Mouse (Mus musculus): ENCODE measurements around the gene Dcaf5. TPM values are rescaled to one million over a fixed set of nuclear protein-coding genes. Genes with fewer than 3 reads are reported as not detected.
"Not testable (repeated sequence)": the region's sequence is repeated elsewhere in the genome, so short reads cannot be mapped to it uniquely, and the experiment has no call there.

Dcaf5 gene
- 10 to 100 TPM; 47.7 to 48.6 TPM for total RNA-seq (2021)
- long read RNA-seq, experiment 1, full-length matches to known transcripts, result 7 of 24 reads
- long read RNA-seq, experiment 1, partial matches to known transcripts, result 0 of 24 reads
- long read RNA-seq, experiment 1, other reads (novel, unspliced or antisense), result 17 of 24 reads
- long read RNA-seq, experiment 2, full-length matches to known transcripts, result 10 of 37 reads
- long read RNA-seq, experiment 2, partial matches to known transcripts, result 5 of 37 reads
- long read RNA-seq, experiment 2, other reads (novel, unspliced or antisense), result 22 of 37 reads

DNA sequence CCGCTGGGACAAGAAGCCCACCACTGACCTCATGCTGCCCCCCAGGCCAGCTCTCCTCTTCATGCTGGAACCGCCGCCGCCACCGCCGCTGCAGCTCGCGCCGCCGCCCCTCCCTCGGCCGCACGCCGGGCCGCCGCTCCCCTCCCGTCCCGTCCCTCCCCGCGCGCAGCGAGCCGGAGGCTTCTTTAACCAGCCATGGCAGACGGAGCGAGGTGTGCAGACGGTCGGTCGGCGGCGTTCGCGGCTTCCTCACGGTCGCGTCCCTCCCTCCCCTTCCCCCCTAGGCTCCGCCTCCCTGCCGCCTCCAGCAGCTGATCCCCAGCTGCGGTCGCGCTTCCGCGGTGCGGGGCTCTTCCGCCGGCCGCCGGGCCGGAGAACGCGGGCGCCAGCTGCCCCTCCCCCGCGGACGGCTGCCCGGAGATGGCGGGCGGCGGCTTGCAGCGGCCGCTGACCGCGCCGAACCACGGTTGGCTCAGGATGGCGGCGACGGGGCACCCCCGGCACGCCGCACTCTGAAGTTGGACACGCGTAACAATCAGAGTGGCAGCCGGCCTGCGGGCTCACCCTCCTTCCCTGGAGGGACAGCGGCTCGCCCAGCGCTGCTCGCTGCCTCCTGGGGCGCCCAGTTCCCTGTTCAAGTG is at the start of gene Dcaf5:
Gene Dcaf5 (minus strand): TSS at position 266 of the 641 bp plus-strand sequence.
- peak; percentile 55 to 59 for DNase-seq (ENCODE audit: low spot score in 2 of 2)

DNA sequence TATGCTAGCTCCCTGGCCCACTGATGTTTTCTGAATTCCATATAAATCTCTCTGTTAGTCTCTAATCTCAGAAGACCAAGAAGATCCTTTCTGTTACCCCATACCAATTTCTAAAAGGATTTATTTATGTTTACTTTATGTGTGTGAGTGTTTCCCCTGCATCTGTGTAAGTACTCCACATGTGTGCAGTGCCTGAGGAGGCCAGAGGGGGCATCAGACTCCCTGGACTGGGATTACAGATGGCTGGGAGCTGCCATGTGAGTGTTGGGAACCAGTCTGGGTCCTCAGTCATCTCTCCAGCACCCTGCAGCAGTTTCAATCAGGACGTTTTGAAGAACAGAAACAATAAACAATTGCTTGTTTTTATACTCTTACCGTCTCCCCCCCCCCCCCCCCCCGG is 47.0 kb upstream of the Dcaf5 start:
- DNase-seq (ENCODE audit: low spot score in 2 of 2), result no peak

DNA sequence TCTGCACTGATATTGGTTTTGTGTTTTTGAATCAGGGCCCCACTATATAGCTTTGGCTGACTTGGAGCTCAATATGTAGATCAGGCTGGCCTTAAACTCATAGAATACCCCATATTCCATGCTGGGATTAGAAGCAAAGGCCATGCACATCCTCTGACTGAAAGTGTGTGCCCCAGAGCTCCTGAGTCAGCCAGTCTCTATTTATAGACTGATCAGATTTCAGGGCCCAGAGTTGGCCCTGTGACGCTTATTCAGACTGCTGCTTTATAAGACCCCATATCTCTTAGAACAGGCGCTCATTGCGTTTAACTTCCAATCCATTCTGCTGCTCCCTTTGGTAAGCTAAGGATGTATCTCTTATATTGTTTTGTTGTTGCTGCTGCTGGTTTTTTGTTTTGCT is 43.6 kb upstream of the Dcaf5 start:
- no peak for DNase-seq (ENCODE audit: low spot score in 2 of 2)

DNA sequence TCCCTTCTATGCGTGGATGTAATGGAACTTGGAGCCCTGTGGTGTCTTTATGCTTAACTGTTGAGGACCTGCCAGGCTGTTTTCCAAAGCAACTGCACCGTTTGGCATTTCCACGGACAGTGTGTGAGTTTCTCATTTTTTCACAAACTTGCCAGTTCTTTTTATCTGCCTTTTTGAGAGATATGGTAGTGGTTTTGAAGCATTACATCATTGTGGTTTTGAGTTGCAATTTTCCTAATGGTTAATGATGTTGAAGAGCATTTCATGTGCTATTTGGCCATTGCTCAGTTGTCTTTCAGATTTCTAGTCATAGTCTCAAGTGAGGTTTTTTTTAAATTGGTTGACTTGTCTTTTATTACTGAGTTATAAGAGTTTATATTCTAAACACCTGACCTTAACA is 37.3 kb upstream of the Dcaf5 start:
- DNase-seq (ENCODE audit: low spot score in 2 of 2), result no peak

DNA sequence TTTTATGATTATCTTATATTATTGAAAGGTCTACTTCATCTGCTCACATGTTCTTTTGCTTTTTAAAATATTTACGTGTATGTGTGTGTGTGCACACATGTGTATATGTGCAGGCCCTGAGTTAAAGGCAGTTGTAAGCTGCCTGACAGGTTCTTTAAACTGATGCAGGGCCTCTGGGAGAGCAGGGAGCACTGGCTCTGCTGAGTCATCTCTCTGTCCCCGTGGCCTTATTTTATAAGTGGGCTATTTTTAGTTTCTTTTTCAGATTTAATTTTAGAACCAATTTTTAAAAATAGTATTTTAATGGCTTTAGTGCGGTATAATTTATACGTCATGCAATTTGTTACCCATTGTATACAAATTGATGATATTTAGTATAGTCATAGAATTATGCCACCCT is 35.5 kb upstream of the Dcaf5 start:
- no peak for DNase-seq (ENCODE audit: low spot score in 2 of 2)

DNA sequence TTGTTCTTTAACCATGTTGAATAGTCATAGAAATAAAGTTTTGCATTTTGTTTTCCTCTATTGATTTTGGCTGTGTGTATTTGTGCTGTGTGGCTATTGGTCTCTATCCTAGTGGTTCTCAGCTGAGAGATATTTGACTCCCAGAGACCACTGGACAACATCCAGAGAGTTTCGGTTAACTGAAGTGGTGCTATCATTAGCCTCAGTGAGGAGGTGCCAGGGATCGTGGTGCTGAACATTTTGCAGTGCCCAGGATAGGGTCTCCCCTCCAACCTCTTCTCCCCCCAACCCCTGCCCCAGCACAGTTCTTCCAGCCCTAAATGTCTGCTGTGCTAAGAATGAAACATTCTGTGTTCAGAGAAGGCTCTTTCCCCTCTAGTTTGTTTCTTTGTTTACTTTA is 33.8 kb upstream of the Dcaf5 start:
- no peak for DNase-seq (ENCODE audit: low spot score in 2 of 2)

DNA sequence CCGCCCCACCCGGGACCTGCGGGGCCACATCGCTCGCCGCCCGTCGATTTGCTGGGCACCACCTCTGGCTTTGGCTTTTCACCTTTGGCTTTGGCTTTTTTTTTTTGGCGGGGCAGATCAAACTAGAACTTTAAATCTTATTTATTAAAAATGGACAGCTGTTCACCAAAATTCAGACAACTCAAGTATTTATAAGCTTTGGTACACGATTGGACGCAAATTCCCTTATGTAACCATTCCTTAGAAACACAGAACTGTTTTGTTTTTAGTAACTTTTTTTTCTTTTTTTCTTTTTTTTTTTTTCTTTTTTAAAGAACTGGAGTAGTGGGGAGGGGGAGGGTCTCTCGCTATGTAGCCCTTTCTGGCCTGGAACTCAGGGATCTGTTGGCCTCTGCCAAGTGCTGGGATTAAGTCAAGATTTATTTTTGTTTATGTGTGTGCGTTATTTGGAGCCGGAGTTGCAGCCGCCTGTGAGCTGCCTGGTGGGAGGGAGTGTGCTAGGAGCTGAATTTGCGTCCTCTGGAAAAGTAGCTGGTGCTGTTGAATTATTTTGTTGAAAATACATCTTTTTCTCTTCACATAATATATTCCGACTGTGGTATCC is 27.4 kb upstream of the Dcaf5 start:
- DNase-seq (ENCODE audit: low spot score in 2 of 2), result no peak

DNA sequence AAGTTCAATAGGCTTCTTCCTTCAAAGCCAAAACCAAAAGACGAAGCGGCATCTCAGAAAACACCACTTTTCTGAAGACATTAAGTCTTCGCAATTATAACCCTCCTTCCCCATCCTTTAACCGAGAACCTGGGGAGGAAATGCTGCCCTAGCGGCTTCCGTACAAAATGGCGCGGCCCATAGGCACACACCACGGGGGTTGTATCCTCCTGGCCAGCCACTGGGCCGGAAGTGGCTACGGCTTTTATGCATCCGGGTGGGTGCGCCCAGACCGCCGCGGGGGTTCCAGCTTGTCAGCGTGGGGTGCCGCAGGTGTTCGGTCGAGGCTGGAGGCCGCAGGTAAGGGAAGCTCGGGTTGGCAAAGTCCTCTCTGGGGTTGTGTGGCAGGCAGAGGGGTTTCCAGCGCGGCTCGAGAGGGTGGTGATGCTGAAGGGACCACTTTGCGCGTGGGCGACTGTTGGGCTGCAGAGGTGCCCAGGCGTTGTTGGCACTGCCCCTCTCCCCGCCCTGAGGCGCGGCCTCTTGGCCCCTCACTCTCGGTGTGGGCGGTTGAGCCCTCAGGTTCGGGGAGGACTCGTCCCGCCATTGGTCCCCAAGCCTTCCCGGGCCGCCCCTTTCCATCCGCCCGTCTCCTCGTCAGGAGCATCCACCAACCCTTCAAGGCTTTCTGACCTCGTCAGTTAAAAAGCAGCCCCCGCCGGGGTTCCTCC is 26.7 kb upstream of the Dcaf5 start, which contains the start of gene Exd2:
Gene Exd2 (plus strand): TSS at position 154 of the 710 bp plus-strand sequence.
- peak; percentile 78 to 85 for DNase-seq (ENCODE audit: low spot score in 2 of 2)

DNA sequence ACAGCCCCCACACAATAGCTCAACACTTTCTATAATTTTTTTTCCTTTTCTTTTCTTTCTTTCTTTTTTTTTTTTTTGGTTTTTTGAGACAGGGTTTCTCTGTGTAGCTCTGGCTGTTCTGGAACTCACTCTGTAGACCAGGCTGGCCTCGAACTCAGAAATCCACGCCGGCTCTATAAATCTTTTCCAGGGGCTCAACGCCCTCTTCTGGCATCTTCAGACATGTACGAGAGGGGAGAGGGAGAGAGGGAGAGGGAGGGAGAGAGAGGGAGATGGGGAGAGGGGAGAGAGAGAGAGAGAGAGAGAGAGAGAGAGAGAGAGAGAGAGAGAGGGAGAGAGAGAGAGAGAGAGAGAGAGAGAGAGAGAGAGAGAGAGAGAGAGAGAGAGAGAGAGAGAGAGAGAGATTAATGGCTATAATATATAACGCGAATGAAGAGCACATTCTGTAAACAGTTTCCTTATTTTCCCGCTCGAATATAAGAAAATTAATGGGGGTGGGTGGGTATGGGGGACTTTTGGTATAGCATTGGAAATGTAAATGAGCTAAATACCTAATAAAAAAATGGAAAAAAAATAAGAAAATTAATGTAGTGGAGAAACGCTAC is 26.0 kb upstream of the Dcaf5 start:
- not testable (repeated sequence) for DNase-seq (ENCODE audit: low spot score in 2 of 2)

DNA sequence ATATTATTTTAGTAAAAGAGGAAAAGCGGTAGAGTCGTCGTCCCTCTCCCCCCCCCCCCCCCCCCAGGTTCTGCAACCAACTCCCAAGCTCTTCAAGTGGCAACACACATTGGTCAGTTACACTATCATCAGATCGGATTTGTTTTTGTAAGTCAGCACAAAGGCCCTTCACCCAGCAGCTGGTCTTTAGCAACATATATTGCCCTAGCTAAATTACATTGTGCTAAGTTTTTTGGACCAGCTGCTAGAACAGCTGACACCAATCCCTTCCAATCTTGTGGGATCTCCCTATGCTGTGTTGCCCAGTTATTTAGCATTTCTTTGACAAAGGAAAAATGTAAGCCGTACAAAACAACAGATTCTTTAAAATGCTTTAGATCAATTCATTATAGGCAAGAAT is 21.6 kb upstream of the Dcaf5 start:
- no peak for DNase-seq (ENCODE audit: low spot score in 2 of 2)

DNA sequence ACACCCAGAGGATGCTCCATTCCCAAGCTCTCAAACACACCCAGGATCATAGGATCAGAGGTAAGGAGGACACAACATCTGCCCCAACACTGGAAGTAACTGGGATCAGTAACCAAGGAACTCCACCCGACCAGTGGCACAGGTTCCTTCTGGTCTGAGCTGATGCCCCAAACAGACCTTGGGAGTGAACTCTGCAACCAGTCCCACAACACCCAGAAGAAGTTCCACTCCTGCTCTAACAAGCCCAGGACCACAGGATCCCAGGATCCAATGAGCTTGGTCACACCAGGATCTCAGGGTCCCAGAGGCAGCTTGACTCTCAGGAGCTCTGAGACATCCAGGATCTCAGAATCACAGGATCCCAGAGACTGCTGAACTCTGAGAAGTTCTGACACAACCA is 17.1 kb upstream of the Dcaf5 start:
- DNase-seq (ENCODE audit: low spot score in 2 of 2), result no peak

DNA sequence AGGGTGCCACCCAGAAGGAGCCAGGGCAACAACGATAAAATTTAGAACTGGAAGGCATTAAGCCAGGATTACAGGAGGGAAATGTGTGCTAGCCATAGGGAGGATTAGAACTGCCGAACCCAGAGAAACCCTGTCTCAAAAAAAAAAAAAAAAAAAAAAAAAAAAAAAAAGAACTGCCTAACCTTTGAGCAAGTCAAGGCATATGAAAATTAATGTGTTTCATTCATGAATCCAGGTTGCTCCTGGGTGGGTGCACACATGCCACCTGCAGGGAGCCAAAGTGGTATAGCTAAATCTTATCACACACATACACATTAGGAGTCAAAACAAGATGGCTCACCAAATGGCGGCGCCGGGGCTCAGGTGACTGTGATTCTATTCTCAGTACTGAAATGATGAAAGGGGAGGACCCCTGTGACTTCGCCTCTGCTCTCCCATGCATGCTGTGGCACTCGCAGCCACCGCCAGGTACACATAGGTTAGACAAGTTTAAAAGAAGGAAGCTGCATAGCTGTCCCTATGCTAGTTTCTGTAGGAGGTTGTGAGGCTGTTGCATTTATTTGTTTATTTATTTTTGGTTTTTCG is 8.2 kb upstream of the Dcaf5 start:
- no peak for DNase-seq (ENCODE audit: low spot score in 2 of 2)

DNA sequence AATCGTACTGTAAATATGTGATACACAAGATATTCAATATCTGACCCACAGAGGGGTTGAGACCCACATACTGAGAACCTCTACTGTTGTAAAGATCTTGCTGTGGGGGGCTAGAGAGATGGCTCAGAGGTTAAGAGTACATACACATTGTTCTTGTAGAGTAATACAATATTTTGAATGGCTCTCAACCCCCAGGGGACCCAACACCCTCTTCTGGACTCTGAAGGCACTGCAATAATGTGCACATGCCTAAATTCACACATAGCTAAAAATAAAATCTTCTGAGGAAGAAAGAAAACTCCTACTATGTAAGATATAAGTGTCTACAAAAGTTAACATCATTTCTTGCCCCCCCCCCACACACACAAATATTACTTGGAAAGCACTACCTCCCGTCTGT is 4.6 kb upstream of the Dcaf5 start:
- DNase-seq (ENCODE audit: low spot score in 2 of 2), result no peak

DNA sequence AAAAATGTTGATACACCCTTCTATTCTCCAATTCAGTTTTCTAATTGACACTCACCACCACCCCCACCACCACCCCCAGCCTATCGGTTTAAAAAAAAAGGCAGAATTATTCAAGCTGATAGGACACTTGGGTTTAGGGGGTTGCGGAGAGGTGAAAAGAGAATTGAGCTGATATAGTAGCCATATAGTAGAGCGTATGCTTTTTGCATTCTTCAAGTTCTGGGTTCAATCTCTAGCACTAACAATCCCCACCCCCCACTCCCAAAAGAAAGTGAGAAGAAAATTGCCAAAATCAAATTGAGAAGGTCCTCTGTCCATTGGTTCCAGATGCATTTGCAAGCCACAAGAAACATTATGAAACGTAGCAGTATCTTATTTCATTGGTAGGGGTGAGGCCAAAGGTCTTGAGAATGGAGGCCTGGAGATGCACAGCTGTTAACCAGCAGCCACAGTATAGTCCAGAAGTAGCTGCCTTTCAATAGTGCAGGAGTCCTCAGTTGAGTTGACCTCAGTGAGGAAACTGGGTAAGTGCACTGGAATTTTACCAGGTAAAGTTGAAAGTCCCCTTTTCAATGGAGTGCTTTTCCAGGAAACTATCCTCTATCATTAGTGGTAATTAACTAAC is 762 bp upstream of the Dcaf5 start:
- DNase-seq (ENCODE audit: low spot score in 2 of 2), result no peak

DNA sequence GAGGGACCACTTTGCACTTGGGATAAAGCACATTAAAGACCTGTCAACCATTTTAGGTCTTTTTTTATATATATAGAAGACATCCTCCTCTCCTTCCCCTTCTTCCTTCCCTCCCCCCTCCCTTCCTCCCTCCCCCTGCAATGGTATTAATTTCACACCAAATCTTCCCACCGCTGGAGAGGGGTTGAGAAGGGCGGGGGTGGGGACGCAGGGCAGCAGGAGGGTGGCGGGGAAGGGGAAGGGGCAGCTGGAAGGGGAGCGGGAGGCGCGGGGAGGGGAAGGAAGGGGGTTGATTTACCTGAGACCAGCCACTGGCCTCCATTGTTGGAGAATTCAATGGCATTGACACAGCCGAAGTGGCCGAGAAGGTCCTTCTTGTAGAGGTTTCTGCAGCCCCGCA is 514 bp downstream of the Dcaf5 start:
- no peak for DNase-seq (ENCODE audit: low spot score in 2 of 2)

DNA sequence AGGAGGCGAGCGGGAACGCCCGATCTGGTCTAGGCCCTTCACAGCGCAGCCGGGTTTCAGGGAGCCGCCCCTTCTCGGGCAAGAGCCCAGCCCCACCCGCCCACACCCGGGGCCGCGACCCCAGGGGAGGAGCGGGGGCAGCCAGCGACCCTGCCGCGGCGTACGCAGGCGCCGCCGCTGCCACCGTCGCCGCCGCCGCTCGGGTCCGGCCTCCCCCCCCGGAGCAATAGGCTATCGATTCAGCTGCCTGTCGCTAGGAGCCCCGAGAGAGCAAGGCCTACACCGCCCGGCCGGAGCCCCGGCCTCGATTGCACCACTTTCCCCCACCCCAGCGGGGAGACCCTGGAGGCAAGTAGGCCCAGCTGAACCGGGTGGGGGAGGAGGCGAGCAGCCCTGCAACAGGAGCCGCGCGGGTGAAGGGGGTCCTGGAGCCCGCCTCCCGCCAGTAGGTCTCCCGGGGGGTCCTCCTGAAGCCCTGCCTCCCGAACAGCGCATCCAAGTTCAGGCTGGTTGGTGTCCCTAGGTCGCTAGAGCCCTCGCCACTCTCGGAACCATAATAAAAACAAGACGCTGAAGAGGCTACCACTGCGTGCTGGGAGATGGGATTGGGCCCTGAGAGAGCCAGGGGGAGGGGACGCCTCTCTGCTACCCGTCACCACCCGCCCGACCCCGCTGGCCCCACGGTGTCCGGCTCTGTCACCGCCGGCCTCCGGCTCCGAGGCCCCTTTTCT is 1.3 kb downstream of the Dcaf5 start:
- DNase-seq (ENCODE audit: low spot score in 2 of 2), result peak; percentile 53 to 60

DNA sequence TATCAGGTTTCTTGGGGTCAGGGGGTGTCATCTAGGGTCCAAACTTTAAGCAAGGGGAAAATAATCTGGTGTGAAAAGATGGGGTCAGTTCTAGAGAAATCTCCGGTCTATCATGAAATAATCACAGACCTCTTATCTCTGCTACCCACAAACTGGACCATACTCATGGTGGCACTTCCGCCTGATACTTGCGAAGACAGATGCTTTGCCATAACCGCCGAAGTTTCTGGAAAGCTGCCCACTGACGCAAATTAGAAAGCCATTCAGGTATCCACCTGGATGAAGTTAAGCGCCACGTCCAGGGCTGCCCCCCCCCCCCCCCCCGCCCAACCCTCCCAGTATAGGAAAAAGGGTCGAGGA is 1.8 kb downstream of the Dcaf5 start:
- DNase-seq (ENCODE audit: low spot score in 2 of 2), result no peak

DNA sequence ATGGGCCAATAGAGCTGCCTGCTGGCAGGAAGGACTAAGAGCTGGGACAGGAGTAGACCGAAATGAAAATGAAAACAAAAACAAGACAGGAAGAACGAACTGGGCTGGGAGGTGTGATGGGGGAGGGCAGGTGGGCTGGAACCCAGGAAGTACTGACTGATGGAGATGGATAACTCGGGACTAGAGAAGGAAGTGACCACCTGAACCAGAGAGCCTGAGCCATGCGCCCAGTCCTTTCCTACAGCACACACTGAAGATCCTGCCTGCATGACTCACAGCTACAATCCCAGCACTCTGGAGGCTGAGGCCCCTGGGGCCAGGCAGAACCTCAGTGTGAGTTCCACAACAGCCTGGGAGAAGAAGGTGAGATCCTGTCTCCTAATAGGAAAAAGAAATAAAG is 3.1 kb downstream of the Dcaf5 start:
- DNase-seq (ENCODE audit: low spot score in 2 of 2), result no peak

DNA sequence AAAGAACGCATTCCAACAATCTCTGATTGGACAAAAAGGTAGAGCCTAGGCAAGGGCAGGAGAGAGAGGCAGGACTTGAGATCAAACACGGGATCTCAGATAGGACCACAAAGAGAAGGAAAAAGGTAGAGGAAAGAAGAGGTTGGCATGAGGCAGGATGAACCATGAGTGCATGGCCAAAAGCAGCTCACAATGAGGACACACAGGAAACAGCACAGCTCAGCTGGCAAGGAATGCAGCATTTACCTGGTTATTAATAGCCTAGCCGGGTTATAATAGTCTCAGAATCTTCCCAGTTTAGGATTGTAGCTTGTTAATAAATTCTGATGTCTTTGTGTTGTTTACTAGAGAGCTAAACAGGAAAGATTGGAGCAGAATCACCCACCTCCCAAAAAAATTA is 8.7 kb downstream of the Dcaf5 start:
- DNase-seq (ENCODE audit: low spot score in 2 of 2), result no peak

DNA sequence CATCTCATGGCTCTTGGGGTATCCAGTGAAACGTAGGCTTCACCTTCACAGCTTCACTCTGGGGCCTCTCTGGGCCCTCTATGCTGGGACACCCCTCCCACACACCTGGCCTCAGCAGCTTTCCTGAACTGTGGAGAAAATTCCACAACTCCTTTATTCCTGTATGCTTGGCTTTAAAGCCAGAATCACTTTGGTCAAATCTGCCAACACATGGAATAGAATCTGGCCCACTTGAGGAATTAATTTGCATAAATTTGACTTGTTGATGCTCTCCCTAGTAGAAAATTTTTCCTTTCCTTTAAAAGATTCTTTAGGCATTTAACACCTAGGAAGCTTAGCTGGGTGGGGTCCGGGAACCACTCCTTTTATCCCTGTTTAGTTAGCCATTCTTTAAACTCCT is 21.3 kb downstream of the Dcaf5 start:
- no peak for DNase-seq (ENCODE audit: low spot score in 2 of 2)
